Mouse (Mus musculus) frontal cortex, adult 2 months (tissue): ENCODE measurements around the gene Draxin. TPM values are rescaled to one million over a fixed set of nuclear protein-coding genes. Genes with fewer than 3 reads are reported as not detected.
A peak's percentile ranks its signal among the peaks of the same experiment; 100 is the strongest.

Experiments used
- DNase-seq, 2 experiments: peaks; one replicate each; pipeline ENCODE4 v3.0.0; 2022; ENCODE audit warnings: low spot score in 1 of 2; ENCODE audit errors: extremely low spot score in 1 of 2
- polyA plus RNA-seq: library from polyadenylated mRNA; depleted of rRNA; stranded (reverse); fragments of >200 nt; gene quantifications from 2 replicates; pipeline ENCODE4 v1.2.3, GENCODE M21; 2012

The Draxin gene
- polyA plus RNA-seq, 1 experiment: 1.2 TPM

- no peak for DNase-seq
Observed at GRCm38 (mm10) chr4:148087091-148087906, 43.2 kb downstream of the Draxin start.

- no peak for DNase-seq
Observed at GRCm38 (mm10) chr4:148085907-148086305, 44.6 kb downstream of the Draxin start.

DNA sequence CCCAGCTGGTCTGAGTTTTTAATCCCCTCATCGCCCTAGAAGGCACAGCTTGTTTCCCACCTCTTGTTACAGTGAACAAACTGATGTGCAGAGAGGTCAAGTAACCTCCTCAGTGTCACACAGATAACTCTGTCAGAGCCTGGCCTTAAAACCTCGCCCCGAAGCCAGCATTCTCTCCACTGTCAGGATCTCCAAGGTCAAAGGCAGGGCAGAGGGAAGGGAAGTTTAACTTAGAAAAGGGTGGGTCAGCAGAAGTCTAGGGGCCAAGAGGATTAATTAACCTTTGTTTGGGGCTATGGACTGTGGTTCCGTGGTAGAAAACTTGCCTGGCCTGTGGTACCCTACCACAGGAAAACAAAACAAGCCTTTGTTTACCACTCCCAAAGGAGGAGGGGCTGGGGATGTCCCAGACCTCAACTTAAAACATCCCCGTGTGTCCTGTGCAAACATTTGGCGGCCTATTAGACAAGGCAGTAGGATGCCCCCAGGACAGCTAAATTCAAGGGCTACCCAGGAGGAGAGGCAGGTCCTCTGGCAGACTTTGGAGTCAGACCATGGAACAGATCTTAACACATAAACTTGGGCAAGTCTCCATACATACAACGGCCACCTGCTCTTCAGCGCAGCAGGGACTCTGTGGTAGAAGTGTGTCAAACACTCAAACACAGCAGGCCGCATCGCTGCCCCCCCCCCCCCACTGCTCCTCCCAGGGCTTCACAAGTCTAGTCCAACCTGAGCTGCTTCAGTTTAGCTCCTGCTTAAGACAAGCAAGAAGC is 45.2 kb downstream of the Draxin start:
- no peak for DNase-seq

DNA sequence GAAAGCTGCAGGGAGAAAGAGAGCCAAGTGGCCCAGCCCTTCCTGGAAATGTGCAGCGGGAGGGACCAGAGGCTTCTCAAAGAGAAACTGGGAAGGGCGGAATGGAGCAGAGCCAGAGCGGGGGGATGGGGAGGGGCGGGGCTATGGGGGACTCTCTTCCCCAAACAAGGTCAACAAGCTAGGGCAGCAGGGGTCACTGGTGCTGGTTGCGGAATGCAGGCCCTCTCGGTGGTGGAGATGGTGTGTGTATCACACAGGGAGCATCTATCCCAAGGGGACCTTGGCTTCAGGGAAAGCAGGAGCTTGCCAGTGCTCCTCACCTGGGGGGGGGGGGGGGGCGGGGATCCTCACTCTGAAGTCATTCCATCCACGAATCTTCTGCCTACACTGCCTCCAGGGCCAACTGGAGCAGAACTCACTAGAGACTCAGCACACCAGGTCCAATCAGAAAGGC is 46.2 kb downstream of the Draxin start:
- no peak for DNase-seq

- no peak for DNase-seq
Observed at GRCm38 (mm10) chr4:148083176-148083899, 47.2 kb downstream of the Draxin start.

- peak in 1 of 2 experiments; percentile 71 for DNase-seq
Observed at GRCm38 (mm10) chr4:148082257-148083044, 48.0 kb downstream of the Draxin start.

GRCm38 (mm10) chr4:148081201-148081600 is 49.3 kb downstream of the Draxin start:
- DNase-seq: no peak

DNA sequence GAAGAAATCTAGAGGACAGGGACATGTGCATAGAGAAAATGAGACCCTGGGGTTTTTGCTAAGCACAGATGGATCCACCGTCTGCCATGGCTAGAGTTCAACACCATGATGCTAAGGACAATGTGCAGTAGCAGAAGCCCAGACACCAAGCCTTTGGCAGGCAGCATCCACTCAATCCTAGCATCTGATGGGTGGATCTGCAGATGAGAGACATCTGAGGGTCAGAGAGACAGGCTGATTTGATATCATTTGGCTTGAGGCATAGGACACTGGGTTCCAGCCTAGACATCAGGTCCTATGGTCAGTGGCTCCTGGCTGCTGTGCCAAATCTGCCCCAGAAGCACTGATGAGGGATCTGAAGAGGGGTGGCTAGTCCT is 49.9 kb downstream of the Draxin start:
- DNase-seq: no peak

- DNase-seq: no peak
Observed at GRCm38 (mm10) chr4:148079944-148080596, 50.4 kb downstream of the Draxin start.

DNA sequence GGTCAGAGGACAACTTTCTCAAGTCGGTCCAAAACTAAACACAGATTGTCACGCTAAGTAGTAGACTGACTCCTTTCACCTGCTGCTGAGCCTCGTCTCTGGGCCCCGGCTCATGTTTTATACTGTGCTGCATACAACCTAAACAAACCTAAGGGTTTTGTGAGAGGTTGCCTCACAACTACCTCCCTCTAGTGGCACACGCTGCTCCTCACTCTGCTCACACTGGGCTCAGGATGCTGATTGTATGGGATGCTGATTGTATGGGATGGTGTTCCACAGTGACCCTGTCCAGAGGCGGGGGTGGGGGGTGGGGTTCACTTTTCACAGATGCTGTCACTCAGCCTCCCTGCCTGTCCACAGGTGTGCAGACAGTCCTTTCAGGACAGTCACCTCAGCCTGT is 51.3 kb downstream of the Draxin start:
- no peak for DNase-seq

GRCm38 (mm10) chr4:148075881-148076280 is 54.6 kb downstream of the Draxin start:
- no peak for DNase-seq

DNA sequence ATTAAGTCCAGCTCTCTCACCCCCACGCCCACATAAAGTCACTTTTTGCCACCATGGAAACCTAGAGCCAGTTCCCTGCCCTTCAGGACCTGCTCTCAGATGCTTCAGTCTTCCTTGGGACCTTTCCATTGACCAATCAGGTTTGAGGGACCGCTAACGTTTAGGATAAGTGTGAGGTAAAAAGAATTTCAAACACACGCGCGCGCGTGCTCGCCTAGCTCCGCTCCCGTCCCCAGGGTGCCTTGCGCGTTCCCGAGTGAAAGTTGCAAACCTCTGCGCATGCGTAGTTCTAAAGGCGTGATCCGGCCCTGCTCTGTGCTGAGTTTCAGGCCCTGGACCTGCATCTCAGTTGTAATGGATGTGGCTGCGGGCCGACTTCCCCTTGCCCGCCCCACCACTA is 55.2 kb downstream of the Draxin start:
- DNase-seq: peak in 1 of 2 experiments; percentile 76

DNA sequence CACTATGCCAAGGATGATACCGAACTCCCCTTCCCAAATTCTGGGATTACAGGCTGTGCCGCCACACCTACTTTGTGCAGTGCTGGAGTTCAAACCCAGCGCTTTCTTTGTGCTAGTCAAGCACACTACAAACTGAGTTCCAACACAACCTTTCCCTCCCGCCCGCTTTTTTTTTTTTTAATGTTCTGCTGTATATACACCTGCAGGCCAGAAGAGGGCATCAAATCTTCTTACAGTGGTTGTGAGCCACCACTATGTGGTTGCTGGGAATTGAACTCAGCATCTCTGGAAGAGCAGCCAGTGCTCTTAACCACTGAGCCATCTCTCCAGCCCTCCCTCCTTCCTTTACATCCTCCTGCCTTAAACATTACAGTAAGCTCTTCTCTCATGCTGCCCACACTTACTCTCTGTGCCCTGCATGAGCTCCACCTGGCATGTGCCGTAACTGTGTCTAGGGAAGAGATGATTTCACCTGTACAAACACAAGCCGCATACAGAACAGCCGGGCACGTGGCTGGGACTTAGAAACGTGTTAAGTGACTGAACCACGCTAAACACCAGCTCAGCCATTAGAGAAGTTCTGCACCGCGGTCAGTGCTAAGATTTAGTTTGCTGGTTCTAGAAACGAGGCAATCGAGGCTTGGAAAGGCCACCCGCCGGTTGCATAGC is 55.8 kb downstream of the Draxin start:
- no peak for DNase-seq

DNA sequence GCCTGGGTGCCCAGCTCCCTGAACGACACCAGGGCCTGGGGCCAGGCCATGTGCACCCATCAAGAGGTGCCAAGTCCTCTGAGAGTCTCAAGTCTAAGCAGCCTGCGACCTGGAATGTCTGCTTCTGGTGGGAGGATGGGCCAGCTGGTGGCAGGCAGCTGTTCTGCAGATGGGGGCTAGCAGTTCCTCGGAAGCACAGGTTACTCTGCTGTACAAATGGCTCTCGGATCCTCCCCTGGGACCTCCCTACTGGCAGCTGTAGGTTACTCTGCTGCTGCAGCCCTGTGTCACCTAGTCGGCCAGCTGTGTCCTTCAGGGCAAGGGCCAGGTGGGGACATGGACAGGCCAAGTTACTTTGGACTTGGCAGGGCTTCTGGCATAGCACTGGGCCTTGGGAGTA is 59.0 kb downstream of the Draxin start:
- DNase-seq: no peak

DNA sequence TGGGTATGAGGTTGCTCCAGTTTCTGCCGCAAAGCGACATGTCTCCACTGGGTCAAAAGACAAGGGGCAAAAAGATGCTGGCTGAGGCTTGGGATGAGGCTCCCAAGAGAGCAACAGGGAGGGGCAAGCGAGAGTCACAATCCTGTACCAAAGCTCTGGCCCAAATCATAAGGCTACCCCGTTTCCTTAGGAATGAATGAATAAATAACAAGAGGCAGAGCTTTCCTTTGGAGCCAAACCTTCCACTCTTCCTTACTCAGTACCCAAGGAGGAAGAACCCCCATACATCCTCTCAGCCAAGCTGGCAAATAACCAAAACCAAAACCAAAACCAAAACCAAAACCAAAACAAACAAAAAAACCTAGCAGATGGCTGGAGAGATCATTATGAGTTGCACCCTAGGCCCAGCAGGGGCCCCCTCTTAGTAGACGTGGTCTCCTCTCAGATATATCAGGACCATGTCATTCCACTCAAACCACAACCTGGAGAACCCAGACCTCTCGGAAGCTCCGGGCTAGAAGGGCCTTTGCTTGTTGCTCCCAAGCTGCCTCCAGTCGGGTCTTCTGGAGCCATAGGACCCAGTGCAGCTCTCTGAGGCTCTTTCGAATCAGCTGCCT is 60.8 kb downstream of the Draxin start:
- DNase-seq: no peak

DNA sequence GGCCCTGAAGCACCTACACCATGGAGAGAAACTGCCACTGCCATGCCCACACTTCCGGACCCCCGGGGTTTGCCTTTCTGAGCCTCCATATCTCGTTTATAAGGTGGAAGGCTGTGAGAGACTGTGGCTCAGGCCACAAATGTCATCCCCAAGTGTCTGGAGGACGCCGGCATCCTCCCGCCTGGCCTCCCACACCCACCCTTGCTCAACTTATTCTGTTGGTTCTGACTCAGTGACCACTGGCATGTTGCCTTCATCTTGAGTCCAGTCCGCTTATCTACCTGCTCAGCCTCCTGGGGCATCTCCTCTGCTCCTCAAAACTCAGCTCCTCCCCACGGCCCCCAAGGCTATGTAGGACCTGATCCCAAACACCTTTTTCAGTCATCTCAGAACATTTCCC is 63.2 kb downstream of the Draxin start:
- no peak for DNase-seq

GRCm38 (mm10) chr4:148066401-148066744 is 64.1 kb downstream of the Draxin start:
- no peak for DNase-seq

DNA sequence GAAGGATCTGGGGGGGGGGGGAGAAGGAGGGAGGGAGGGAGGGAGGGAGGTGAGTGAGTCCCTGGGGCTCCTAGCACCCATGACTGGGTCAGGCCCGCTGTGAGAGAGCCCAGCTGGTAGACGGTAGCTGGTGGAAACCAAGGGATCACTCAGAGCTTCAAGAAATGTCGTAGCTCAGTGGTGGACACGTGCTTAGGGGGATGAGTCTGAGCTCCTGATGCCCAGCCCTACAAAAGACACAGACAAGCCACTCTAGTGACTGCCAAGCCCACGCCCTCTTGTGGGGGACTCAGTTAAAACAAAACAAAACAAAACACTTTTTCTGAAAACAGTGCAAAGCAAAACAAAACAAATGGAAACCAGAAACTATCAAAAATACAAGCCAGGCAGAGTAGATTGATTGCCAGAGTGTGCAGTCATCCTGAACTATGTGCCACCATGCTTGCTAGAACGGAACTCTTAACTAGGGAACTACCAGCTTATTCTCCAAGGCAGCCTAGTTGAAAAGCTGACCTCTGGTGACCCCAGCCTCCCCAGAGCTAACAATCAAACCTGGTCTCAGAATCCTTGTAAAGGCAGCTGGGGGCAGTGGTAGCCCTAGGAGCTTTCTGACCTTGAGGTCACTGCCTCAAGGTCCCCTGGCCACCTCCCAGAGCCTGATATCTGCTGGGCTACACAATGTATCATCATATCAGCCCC is 64.6 kb downstream of the Draxin start:
- DNase-seq: no peak
